Mouse (Mus musculus): ENCODE measurements around the gene Kat7. TPM values are rescaled to one million over a fixed set of nuclear protein-coding genes. Genes with fewer than 3 reads are reported as not detected.

Kat7 gene
- 110 and 126 TPM in 2 replicates for total RNA-seq (2023)

GRCm38 (mm10) chr11:95310007-95310647 is at the start of gene Kat7:
Gene Kat7 (minus strand): TSS chr11:95310246.

GRCm38 (mm10) chr11:95336568-95337128 is 26.6 kb upstream of the Kat7 start, which contains the start of gene Fam117a:
Gene Fam117a (plus strand): TSS chr11:95337018.

GRCm38 (mm10) chr11:95261178-95261751 is 48.8 kb downstream of the Kat7 start, which contains the start of gene Tac4:
Gene Tac4 (plus strand): TSS chr11:95261529.

Other genes with a start within 250 kb of the Kat7 start
- gene Itga3, start 233.4 kb downstream of the Kat7 start, total RNA-seq (2023): not detected in 2 replicates
- gene Dlx3, start 190.1 kb downstream of the Kat7 start, total RNA-seq (2023): not detected in 2 replicates
- gene Dlx4, start 164.0 kb downstream of the Kat7 start, total RNA-seq (2023): not detected in 2 replicates
- gene Tac4, start 48.7 kb downstream of the Kat7 start, total RNA-seq (2023): 0.43 TPM in 1 of 2 replicates, not detected in the other
- 58.5 and 61.6 TPM in 2 replicates for gene Fam117a, start 26.8 kb upstream of the Kat7 start, total RNA-seq (2023)
- gene Slc35b1, start 74.4 kb upstream of the Kat7 start, total RNA-seq (2023): 45.8 and 63.5 TPM in 2 replicates
- 117 and 133 TPM in 2 replicates for gene Spop, start 103.8 kb upstream of the Kat7 start, total RNA-seq (2023)
- not detected in 2 replicates for gene Nxph3, start 204.3 kb upstream of the Kat7 start, total RNA-seq (2023)